Mouse (Mus musculus) megakaryocyte, embryonic 14.5 days (primary cell): Measurements from ENCODE around the gene Lgals1.

ENCODE experiments used
- FLI1 ChIP-seq: IDR thresholded peaks from 2 replicates; pipeline ENCODE4 v1.6.1; 2012; ENCODE audit warnings: low read length, inconsistent platforms, mixed read lengths
- GATA1 ChIP-seq: IDR thresholded peaks from 3 replicates; pipeline ENCODE4 v1.6.1; 2012; ENCODE audit warnings: mixed read lengths, low read length, inconsistent platforms, borderline replicate concordance

GRCm38 (mm10) chr15:78908399-78908798, 18.1 kb upstream of the Lgals1 start:
- TF ChIP-seq GATA1: no peak
- no peak for TF ChIP-seq FLI1
